Mouse (Mus musculus) liver, embryonic 12.5 days (tissue): Measurements from ENCODE around the gene Zfp663. TPM values are rescaled to one million over a fixed set of nuclear protein-coding genes. Genes with fewer than 3 reads are reported as not detected.

Experiments
- ATAC-seq: fragments of 200-750 bp; cut with Nextera tagmentation; 2 replicates; pipeline ENCODE4 v1.8.0; 2017; ENCODE audit warnings: moderate number of reproducible peaks, mild to moderate bottlenecking, moderate library complexity
- H3K27ac ChIP-seq: fragments of 300-500 bp; sonication (generic); 2 replicates; pipeline ENCODE4 v1.5.1; 2016; ENCODE audit warnings: mild to moderate bottlenecking
- H3K27me3 ChIP-seq: fragments of 300-500 bp; sonication (generic); replicated peaks from 2 replicates; pipeline ENCODE4 v1.6.1; 2016; ENCODE audit warnings: mild to moderate bottlenecking, moderate library complexity
- H3K36me3 ChIP-seq: fragments of 300-500 bp; sonication (generic); 2 replicates; pipeline ENCODE4 v1.6.1; 2016; ENCODE audit warnings: mild to moderate bottlenecking, moderate library complexity
- H3K4me1 ChIP-seq: fragments of 300-500 bp; sonication (generic); 2 replicates; pipeline ENCODE4 v1.6.1; 2016
- H3K4me2 ChIP-seq: fragments of 300-500 bp; sonication (generic); 2 replicates; pipeline ENCODE4 v1.6.1; 2016; ENCODE audit warnings: mild to moderate bottlenecking, moderate library complexity
- H3K4me3 ChIP-seq: fragments of 300-500 bp; sonication (generic); 2 replicates; pipeline ENCODE4 v1.5.1; 2016; ENCODE audit warnings: mild to moderate bottlenecking, moderate library complexity
- H3K9ac ChIP-seq: fragments of 300-500 bp; sonication (generic); 2 replicates; pipeline ENCODE4 v1.6.1; 2016; ENCODE audit warnings: mild to moderate bottlenecking, moderate library complexity
- H3K9me3 ChIP-seq: fragments of 300-500 bp; sonication (generic); replicated peaks from 2 replicates; pipeline ENCODE4 v1.6.1; 2016; ENCODE audit warnings: mild to moderate bottlenecking, moderate library complexity
- WGBS: fragments of 180-500 bp; shearing (Covaris S2); methylation state at CpG from one replicate; pipeline ENCODE4 v1.1.7; 2016; ENCODE audit not compliant: insufficient replicate concordance; 5-methylcytosine and 5-hydroxymethylcytosine counted together
- polyA plus RNA-seq: library from polyadenylated mRNA; unstranded; fragments of >200 nt; fragmentation: Nextera tagmentation; extraction: Ambion mirVana; gene quantifications from 2 replicates; pipeline ENCODE4 v1.2.1, GENCODE M21; 2016

Zfp663 gene
- polyA plus RNA-seq, 1 experiment from 2014 or later: 0.14 TPM

DNA sequence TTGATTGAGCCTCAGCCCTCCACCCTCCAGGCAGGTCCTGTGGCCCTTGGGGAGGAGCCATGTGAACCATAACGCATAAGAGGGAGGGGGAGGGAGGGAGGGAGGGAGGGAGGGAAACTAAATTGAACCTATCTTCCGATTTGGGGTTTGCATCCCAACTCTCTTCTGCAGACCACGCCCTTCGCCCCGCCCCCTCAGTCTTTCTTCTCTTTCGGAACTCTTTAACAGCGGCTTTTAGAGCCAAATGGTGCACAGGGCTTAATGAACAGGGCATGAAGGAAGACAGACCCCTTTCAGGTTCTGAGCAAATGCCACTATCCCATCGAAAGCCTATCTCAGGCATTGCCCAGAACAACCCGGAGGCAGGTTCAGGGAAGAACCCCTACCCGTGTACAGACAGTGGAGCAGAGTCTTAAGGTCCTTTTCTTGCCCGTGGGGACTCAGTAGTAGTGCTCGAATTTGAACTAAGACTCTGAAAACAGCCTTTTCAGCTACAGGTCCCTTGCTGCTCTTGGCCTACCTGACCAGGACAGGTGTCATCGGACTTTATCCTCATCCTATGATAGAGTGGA is 575 bp downstream of the Zfp663 start:
- no peak overlapping the region for H3K9ac ChIP-seq
- no peak for ATAC-seq
- H3K4me1 ChIP-seq: peaks cover 17% of the 10 kb centered on the region
- peaks cover 50% of the 10 kb centered on the region for H3K27me3 ChIP-seq
- peak overlapping the region; percentile 11 for H3K4me3 ChIP-seq
- 3% methylated on average over 13 of the region's 13 CpGs for WGBS
- peak overlapping the region; percentile 45 for H3K4me2 ChIP-seq
- no peaks in the 10 kb centered on the region for H3K36me3 ChIP-seq
- H3K9me3 ChIP-seq: no peaks in the 10 kb centered on the region
- no peak overlapping the region for H3K27ac ChIP-seq

DNA sequence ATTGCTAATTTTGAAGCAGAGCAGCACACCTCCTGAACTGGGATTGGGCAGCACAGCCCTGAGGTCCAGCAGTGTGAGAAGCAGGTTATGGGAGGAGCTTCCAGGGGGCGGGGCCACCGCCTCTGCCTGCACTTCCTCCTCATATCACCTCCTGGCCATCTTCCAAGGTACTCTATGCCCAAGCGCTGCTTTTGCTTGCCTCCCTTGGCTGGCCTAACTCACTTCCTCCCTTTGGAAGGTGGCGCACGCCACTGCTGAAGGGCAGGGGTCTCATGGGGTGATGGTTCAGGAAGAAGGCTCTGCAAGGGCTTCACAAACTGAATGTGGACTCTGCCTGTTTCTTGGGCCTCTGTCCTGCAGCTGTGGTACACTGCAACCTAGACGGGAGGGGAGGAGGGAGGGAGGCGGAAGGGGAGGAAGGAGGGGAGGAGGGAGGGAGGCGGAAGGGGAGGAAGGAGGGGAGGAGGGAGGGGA is 1.4 kb downstream of the Zfp663 start:
- H3K4me2 ChIP-seq: peak overlapping the region; percentile 19
- no peak overlapping the region for H3K9ac ChIP-seq
- H3K36me3 ChIP-seq: no peaks in the 10 kb centered on the region
- WGBS: 7% methylated on average over 6 of the region's 8 CpGs
- no peak overlapping the region for H3K27ac ChIP-seq
- H3K4me1 ChIP-seq: peaks cover 17% of the 10 kb centered on the region
- no peaks in the 10 kb centered on the region for H3K9me3 ChIP-seq
- peak; percentile 57; the same call in 1 of the 2 replicates for ATAC-seq
- H3K4me3 ChIP-seq: no peak overlapping the region
- peaks cover 55% of the 10 kb centered on the region for H3K27me3 ChIP-seq

DNA sequence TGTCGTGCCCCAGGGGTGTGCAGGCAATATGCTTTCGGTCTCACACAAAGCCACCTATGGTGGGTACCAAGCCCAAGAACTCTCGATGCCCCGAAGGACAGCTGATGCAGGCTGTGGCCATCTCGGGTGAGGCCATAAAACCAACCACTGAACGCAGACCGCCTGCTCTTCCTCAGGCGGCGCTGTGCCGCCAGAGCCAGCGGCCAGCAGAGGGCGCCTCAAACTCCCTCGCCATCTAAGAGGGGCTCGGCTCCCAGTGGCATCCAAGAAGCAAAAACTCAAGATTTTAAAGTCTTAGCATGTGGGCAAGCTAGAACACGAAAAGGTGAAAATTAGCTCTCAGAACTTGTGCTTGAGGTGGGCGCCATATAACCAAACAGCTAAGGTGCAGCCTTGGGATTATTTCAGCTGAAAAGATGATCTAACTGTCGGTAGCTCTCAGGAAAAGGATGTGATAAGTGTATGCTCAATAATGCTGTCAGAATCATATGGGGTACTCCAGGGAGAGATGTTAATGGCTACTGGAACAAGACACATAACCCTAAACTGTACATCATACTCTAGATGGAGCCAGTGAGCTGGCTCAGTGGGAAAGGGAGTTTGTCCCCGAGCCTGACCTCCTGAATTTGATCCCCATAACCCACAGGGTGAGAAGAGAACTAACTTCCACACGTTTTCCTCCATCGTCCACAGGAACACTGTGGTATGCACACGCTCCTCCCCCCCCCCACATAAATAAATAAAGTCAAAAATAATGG is 4.0 kb downstream of the Zfp663 start:
- H3K4me2 ChIP-seq: peak overlapping the region; percentile 17; the same call in 1 of the 2 replicates

GRCm38 (mm10) chr2:165363282-165363681 is 5.2 kb downstream of the Zfp663 start:
- WGBS: 88% methylated on average over 6 of the region's 6 CpGs
- ATAC-seq: no peak

More for the DNA sequence above, 4.0 kb downstream of the Zfp663 start:
- no peak overlapping the region for H3K9ac ChIP-seq
- H3K9me3 ChIP-seq: no peaks in the 10 kb centered on the region
- no peak overlapping the region for H3K4me3 ChIP-seq
- H3K4me1 ChIP-seq: peaks cover 17% of the 10 kb centered on the region
- peaks cover 57% of the 10 kb centered on the region for H3K27me3 ChIP-seq
- no peak for ATAC-seq
- no peak overlapping the region for H3K27ac ChIP-seq
- no peaks in the 10 kb centered on the region for H3K36me3 ChIP-seq
- WGBS: 9% methylated on average over 21 of the region's 21 CpGs

GRCm38 (mm10) chr2:165360861-165361260 is 7.7 kb downstream of the Zfp663 start:
- peaks cover 30% of the 10 kb centered on the region for H3K27me3 ChIP-seq
- 0% methylated on average over 1 of the region's 1 CpGs for WGBS
- ATAC-seq: no peak
- H3K9me3 ChIP-seq: no peaks in the 10 kb centered on the region
- H3K4me3 ChIP-seq: no peak overlapping the region
- H3K27ac ChIP-seq: no peak overlapping the region
- H3K36me3 ChIP-seq: no peaks in the 10 kb centered on the region
- H3K4me1 ChIP-seq: no peaks in the 10 kb centered on the region
- H3K4me2 ChIP-seq: no peak overlapping the region
- H3K9ac ChIP-seq: no peak overlapping the region

More at GRCm38 (mm10) chr2:165363282-165363681, 5.2 kb downstream of the Zfp663 start:
- Histone ChIP-seq H3K4me2 (no peak overlapping the region), H3K27ac (no peak overlapping the region), H3K4me3 (no peak overlapping the region), H3K9me3 (no peaks in the 10 kb centered on the region), H3K4me1 (peaks cover 15% of the 10 kb centered on the region), H3K27me3 (peaks cover 47% of the 10 kb centered on the region), H3K9ac (no peak overlapping the region), H3K36me3 (no peaks in the 10 kb centered on the region)

DNA sequence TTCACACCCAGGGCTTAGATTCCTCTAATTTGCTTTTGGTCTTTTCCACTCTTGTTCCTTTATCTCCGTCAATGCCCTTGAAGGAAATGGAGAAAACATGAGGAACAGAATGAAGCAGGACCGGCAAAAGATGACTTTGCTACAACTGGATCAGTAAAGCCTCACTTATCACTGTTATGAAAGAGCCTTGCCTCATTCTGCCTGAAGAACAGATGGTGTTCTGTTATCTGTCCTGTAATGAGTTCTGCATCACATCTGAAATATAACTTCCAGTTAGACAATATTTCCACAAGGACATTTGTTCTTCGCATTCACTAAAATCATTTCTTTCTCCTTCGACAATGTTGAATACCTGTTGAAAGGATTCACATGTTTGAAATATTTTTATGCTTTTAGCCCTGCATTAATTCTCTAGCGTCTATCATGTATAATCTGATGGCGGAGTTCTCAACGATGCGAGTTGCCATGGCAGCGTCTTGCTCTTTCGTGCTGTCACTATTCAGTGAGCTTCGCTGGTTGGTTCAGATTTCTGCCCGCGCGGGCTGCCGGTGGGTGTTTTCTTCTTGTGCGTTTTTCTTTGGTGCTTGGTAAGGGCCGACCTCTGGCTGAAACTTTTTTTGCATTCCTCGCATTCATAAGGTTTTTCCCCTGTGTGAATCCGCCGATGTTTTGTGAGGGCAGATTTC is 16.6 kb downstream of the Zfp663 start:
- no peaks in the 10 kb centered on the region for H3K4me1 ChIP-seq
- peaks cover 23% of the 10 kb centered on the region for H3K9me3 ChIP-seq
- no peaks in the 10 kb centered on the region for H3K36me3 ChIP-seq
- WGBS: 77% methylated on average over 20 of the region's 20 CpGs
- no peak overlapping the region for H3K27ac ChIP-seq
- no peak for ATAC-seq
- no peak overlapping the region for H3K4me2 ChIP-seq
- H3K27me3 ChIP-seq: no peaks in the 10 kb centered on the region
- no peak overlapping the region for H3K9ac ChIP-seq
- no peak overlapping the region for H3K4me3 ChIP-seq

DNA sequence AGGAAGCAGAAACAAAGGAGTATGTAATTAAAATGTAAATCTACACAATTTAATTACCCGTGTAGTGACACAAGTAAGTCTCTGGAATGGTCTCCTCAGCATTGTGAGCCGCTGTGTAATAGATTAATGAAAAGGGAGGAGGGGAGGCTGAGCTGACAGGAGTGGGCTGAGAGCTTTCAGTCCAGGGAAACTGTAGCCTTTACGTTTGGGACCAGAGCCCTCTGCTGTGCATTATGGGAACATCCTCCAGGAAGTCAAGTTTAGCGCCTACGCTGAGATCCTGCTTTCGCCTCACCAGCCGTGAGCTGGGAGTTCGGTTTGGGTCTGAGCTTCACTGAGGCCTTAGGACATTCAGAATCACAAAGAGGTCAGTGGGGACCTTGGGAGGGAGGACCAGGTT is 19.1 kb downstream of the Zfp663 start:
- WGBS: 29% methylated on average over 8 of the region's 8 CpGs
- no peak overlapping the region for H3K4me2 ChIP-seq
- ATAC-seq: no peak

GRCm38 (mm10) chr2:165346180-165346579 is 22.3 kb downstream of the Zfp663 start:
- Histone ChIP-seq H3K4me3 (no peak overlapping the region), H3K9ac (no peak overlapping the region), H3K27me3 (no peaks in the 10 kb centered on the region; the same call in 1 of the 2 replicates), H3K4me2 (no peak overlapping the region), H3K36me3 (no peaks in the 10 kb centered on the region), H3K9me3 (no peaks in the 10 kb centered on the region), H3K27ac (no peak overlapping the region), H3K4me1 (no peaks in the 10 kb centered on the region)
- ATAC-seq: no peak
- WGBS: 72% methylated on average over 5 of the region's 5 CpGs

More for the DNA sequence above, 19.1 kb downstream of the Zfp663 start:
- Histone ChIP-seq H3K27ac (no peak overlapping the region), H3K9ac (no peak overlapping the region), H3K9me3 (peaks cover 23% of the 10 kb centered on the region), H3K4me1 (no peaks in the 10 kb centered on the region), H3K27me3 (no peaks in the 10 kb centered on the region), H3K36me3 (no peaks in the 10 kb centered on the region), H3K4me3 (no peak overlapping the region)

DNA sequence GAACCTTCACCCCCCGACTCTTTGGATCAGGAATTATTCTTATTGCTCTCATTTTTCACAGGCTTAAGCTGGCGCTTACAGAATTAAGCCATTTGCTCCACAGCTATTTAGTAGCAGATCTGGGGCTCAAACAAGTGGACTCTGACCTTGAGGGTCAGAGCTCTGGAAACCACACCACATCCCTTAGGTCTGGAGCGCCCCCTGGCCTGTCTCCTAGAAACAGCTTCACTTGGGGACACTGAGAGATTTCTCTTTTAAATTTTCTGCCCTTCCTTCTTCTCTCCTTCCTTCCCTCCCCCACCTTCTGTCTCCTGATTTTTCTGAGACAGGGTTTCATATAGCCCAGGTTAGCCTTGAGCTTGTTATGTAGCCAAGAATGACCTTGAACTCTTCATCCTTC is 31.3 kb downstream of the Zfp663 start:
- no peak for ATAC-seq
- no peaks in the 10 kb centered on the region for H3K4me1 ChIP-seq
- H3K36me3 ChIP-seq: no peaks in the 10 kb centered on the region
- no peak overlapping the region for H3K9ac ChIP-seq
- no peaks in the 10 kb centered on the region for H3K9me3 ChIP-seq
- no peak overlapping the region for H3K4me3 ChIP-seq
- H3K27me3 ChIP-seq: peaks cover 10% of the 10 kb centered on the region
- no peak overlapping the region for H3K4me2 ChIP-seq
- H3K27ac ChIP-seq: no peak overlapping the region
- 31% methylated on average over 3 of the region's 3 CpGs for WGBS

DNA sequence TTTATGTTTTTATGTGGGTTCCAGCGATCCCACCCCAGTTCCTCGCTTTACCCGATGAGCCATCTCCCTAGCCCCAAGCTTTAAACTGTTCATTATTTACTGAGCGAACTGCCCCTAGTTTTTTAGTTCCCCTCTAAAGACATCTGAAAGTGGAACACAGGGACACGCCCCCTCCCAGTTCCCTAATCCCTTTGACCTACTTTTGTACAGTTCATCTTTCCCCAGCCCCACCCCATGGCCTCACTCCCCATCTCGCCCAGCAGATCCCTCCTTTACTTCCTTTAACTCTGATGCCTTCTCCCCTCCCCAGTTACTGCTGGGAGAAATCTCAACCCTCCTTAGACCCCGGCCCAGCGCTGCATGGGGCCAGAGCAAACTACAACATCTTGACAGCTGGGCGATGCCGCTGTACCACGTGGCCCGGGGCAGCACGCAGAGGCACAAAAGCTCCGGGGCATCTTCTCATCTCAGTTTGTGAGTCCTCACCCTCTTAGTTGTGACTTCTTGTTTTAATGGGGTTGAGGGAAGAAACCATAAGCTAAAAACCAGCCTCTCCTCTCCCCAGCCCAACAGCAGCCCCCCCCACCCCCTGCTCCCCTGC is 35.8 kb downstream of the Zfp663 start:
- ATAC-seq: no peak
- Histone ChIP-seq H3K27me3 (0 out of 2 replicates have a peak, but pooled peaks cover 9% of the 10 kb centered on the region), H3K4me1 (peaks cover 17% of the 10 kb centered on the region), H3K36me3 (no peaks in the 10 kb centered on the region), H3K4me3 (no peak overlapping the region), H3K4me2 (no peak overlapping the region), H3K27ac (no peak overlapping the region), H3K9ac (no peak overlapping the region), H3K9me3 (no peaks in the 10 kb centered on the region)
- 35% methylated on average over 14 of the region's 14 CpGs for WGBS

GRCm38 (mm10) chr2:165329703-165330102 is 38.8 kb downstream of the Zfp663 start:
- H3K4me3 ChIP-seq: no peak overlapping the region
- WGBS: 3% methylated on average over 3 of the region's 3 CpGs
- no peak overlapping the region for H3K9ac ChIP-seq
- 0 out of 2 replicates have a peak, but pooled peaks cover 9% of the 10 kb centered on the region for H3K27me3 ChIP-seq
- H3K36me3 ChIP-seq: no peaks in the 10 kb centered on the region
- no peak for ATAC-seq
- no peak overlapping the region for H3K27ac ChIP-seq
- H3K4me1 ChIP-seq: peaks cover 42% of the 10 kb centered on the region
- no peaks in the 10 kb centered on the region for H3K9me3 ChIP-seq
- H3K4me2 ChIP-seq: no peak overlapping the region
